Mouse (Mus musculus): ENCODE results near the gene Fbxw4.
"Not testable (repeated sequence)": the region's sequence is repeated elsewhere in the genome, so short reads cannot be mapped to it uniquely, and the experiment has no call there.

Gene Fbxw4

GRCm38 (mm10) chr19:45656810-45657595 lies 3.1 kb downstream of the Fbxw4 start:
- DNase-seq (ENCODE audit: extremely low spot score) = no peak

- no peak for DNase-seq (ENCODE audit: extremely low spot score)
Observed at GRCm38 (mm10) chr19:45655870-45656269, 4.2 kb downstream of the Fbxw4 start.

GRCm38 (mm10) chr19:45653986-45654385 lies 6.1 kb downstream of the Fbxw4 start:
- no peak for DNase-seq (ENCODE audit: extremely low spot score)

GRCm38 (mm10) chr19:45652286-45652988 lies 7.7 kb downstream of the Fbxw4 start:
- no peak for DNase-seq (ENCODE audit: extremely low spot score)

- DNase-seq (ENCODE audit: extremely low spot score) = no peak
Observed at GRCm38 (mm10) chr19:45651524-45651923, 8.6 kb downstream of the Fbxw4 start.

GRCm38 (mm10) chr19:45649776-45650175 lies 10.3 kb downstream of the Fbxw4 start:
- DNase-seq (ENCODE audit: extremely low spot score) = no peak

GRCm38 (mm10) chr19:45648469-45648868 lies 11.6 kb downstream of the Fbxw4 start:
- DNase-seq (ENCODE audit: extremely low spot score) = not testable (repeated sequence)

GRCm38 (mm10) chr19:45646866-45647265 lies 13.2 kb downstream of the Fbxw4 start:
- no peak for DNase-seq (ENCODE audit: extremely low spot score)

- no peak for DNase-seq (ENCODE audit: extremely low spot score)
Observed at GRCm38 (mm10) chr19:45640691-45641090, 19.4 kb downstream of the Fbxw4 start.

GRCm38 (mm10) chr19:45635960-45636359 lies 24.2 kb downstream of the Fbxw4 start:
- DNase-seq (ENCODE audit: extremely low spot score) = no peak

- no peak for DNase-seq (ENCODE audit: extremely low spot score)
Observed at GRCm38 (mm10) chr19:45631584-45631983, 28.5 kb downstream of the Fbxw4 start.

GRCm38 (mm10) chr19:45630953-45631352 lies 29.2 kb downstream of the Fbxw4 start:
- no peak for DNase-seq (ENCODE audit: extremely low spot score)

GRCm38 (mm10) chr19:45629219-45629618 lies 30.9 kb downstream of the Fbxw4 start:
- no peak for DNase-seq (ENCODE audit: extremely low spot score)

- DNase-seq (ENCODE audit: extremely low spot score) = no peak
Observed at GRCm38 (mm10) chr19:45628649-45629048, 31.5 kb downstream of the Fbxw4 start.

GRCm38 (mm10) chr19:45627036-45627435 lies 33.1 kb downstream of the Fbxw4 start:
- DNase-seq (ENCODE audit: extremely low spot score) = no peak

- DNase-seq (ENCODE audit: extremely low spot score) = no peak
Observed at GRCm38 (mm10) chr19:45623710-45624109, 36.4 kb downstream of the Fbxw4 start.

GRCm38 (mm10) chr19:45622144-45622543 lies 38.0 kb downstream of the Fbxw4 start:
- DNase-seq (ENCODE audit: extremely low spot score) = no peak

- no peak for DNase-seq (ENCODE audit: extremely low spot score)
Observed at GRCm38 (mm10) chr19:45621061-45621460, 39.1 kb downstream of the Fbxw4 start.

- no peak for DNase-seq (ENCODE audit: extremely low spot score)
Observed at GRCm38 (mm10) chr19:45619744-45620501, 40.2 kb downstream of the Fbxw4 start.

GRCm38 (mm10) chr19:45618184-45618583 lies 41.9 kb downstream of the Fbxw4 start:
- DNase-seq (ENCODE audit: extremely low spot score) = no peak

- peak; percentile 23 for DNase-seq (ENCODE audit: extremely low spot score)
Observed at GRCm38 (mm10) chr19:45616735-45617134, 43.4 kb downstream of the Fbxw4 start.

GRCm38 (mm10) chr19:45616214-45616518 lies 43.9 kb downstream of the Fbxw4 start:
- DNase-seq (ENCODE audit: extremely low spot score) = peak; percentile 20

All from embryo, embryonic 9.5 days (tissue).